Comparison of ENCODE assay signal across 25 mouse cellular contexts in genomic region chr4:109220441-109220940, GRCm38 (mm10). TPM values are rescaled to one million over a fixed set of nuclear protein-coding genes. Genes with fewer than 3 reads are reported as not detected.
DNase-seq lines count a peak whose midpoint lies in the region; ATAC-seq lines count a peak whose summit lies in the region.
"Had no signal": no experiment of that assay in that cellular context is flagged by ENCODE, and none has a peak within 500 bp of the region (broad histone marks: within the 10 kb centered on the region; RNA-seq: fewer than 3 reads in every experiment).

No protein-coding gene starts in this region.

- H3K36me3 ChIP-seq in midbrain, embryonic 10.5 days = no peaks in the 10 kb centered on the region
- no peaks in the 10 kb centered on the region for H3K36me3 ChIP-seq in midbrain, embryonic 14.5 days (ENCODE audit: control insufficient read depth, insufficient read depth, low read length)
- no peaks in the 10 kb centered on the region for H3K36me3 ChIP-seq in stomach, embryonic 15.5 days
- H3K36me3 ChIP-seq: embryonic facial prominence, embryonic 13.5 days; hindbrain, embryonic 13.5 days had no signal

- H3K4me2 ChIP-seq in midbrain, embryonic 14.5 days (ENCODE audit: low read length) = no peak overlapping the region
- H3K4me2 ChIP-seq in stomach, embryonic 15.5 days = no peak overlapping the region
- H3K4me2 ChIP-seq: embryonic facial prominence, embryonic 13.5 days; hindbrain, embryonic 13.5 days had no signal

- H3K4me1 ChIP-seq in midbrain, embryonic 10.5 days = peaks cover 7% of the 10 kb centered on the region; the same call in 1 of the 2 replicates
- peaks cover 9% of the 10 kb centered on the region; the same call in 1 of the 2 replicates for H3K4me1 ChIP-seq in midbrain, embryonic 14.5 days (ENCODE audit: control insufficient read depth, insufficient read depth, low read length)
- no peaks in the 10 kb centered on the region for H3K4me1 ChIP-seq in stomach, embryonic 15.5 days

- H3K4me3 ChIP-seq in midbrain, embryonic 10.5 days = no peak overlapping the region
- no peak overlapping the region for H3K4me3 ChIP-seq in midbrain, embryonic 14.5 days (replicated peaks; ENCODE audit: low read depth, low read length)
- H3K4me3 ChIP-seq in stomach, embryonic 15.5 days (replicated peaks) = no peak overlapping the region
- H3K4me3 ChIP-seq: embryonic facial prominence, embryonic 13.5 days; hindbrain, embryonic 13.5 days had no signal

- no peak overlapping the region for H3K9ac ChIP-seq in midbrain, embryonic 14.5 days (replicated peaks; ENCODE audit: low read length)
- no peak overlapping the region for H3K9ac ChIP-seq in stomach, embryonic 15.5 days
- H3K9ac ChIP-seq: embryonic facial prominence, embryonic 13.5 days; hindbrain, embryonic 13.5 days had no signal

- DNase-seq in adrenal gland, postnatal 10 days = peak; percentile 36
- DNase-seq in adrenal gland, postnatal 25 days = no peak
- no peak for DNase-seq in midbrain, embryonic 10.5 days (ENCODE audit: low spot score)
- no peak for DNase-seq in midbrain, embryonic 14.5 days
- peak; percentile 67 for DNase-seq in testis, postnatal 14 days (ENCODE audit: low spot score)
- no peak for DNase-seq in kidney, adult 9 months
- no peak for DNase-seq in frontal cortex, postnatal 10 days (ENCODE audit: low spot score in 2 of 2)
- DNase-seq: adrenal gland, adult 2 months; B cell, adult 2 months; cerebellum, adult 11 months; cerebellum, adult 9-10 months; cerebellum, postnatal 25 days; gastrocnemius, postnatal 36 days; heart, adult 18-20 months; heart, postnatal 10 days had no signal

- H3K27ac ChIP-seq in midbrain, embryonic 10.5 days (replicated peaks) = 0 out of 2 replicates have a peak overlapping the region, but pooled peaks have one; percentile 23
- H3K27ac ChIP-seq in midbrain, embryonic 14.5 days (replicated peaks; ENCODE audit: low read depth, low read length) = no peak overlapping the region
- peak overlapping the region; percentile 57; the same call in 1 of the 2 replicates for H3K27ac ChIP-seq in stomach, embryonic 15.5 days
- H3K27ac ChIP-seq: embryonic facial prominence, embryonic 13.5 days; hindbrain, embryonic 13.5 days; hindbrain, postnatal 0 days had no signal

- ATAC-seq in midbrain, embryonic 14.5 days (ENCODE audit: low FRiP score, low TSS enrichment) = no peak
- no peak for ATAC-seq in stomach, embryonic 15.5 days (ENCODE audit: insufficient read depth, low FRiP score, low read depth)
- ATAC-seq: CD4-positive, CD25-positive, alpha-beta regulatory T cell, adult 4 months; forebrain, embryonic 14.5 days; hindbrain, postnatal 0 days; Patski had no signal

- 79% methylated on average over 14 of the region's 14 CpGs for WGBS in midbrain, embryonic 10.5 days
- WGBS in midbrain, embryonic 14.5 days = 77% methylated on average over 14 of the region's 14 CpGs
- WGBS in stomach, embryonic 15.5 days = 59% methylated on average over 14 of the region's 14 CpGs

- H3K27me3 ChIP-seq in midbrain, embryonic 10.5 days (ENCODE audit: low read depth, poor library complexity, severe bottlenecking) = no peaks in the 10 kb centered on the region
- no peaks in the 10 kb centered on the region for H3K27me3 ChIP-seq in midbrain, embryonic 14.5 days (ENCODE audit: control insufficient read depth, insufficient read depth, low read length)
- no peaks in the 10 kb centered on the region for H3K27me3 ChIP-seq in stomach, embryonic 15.5 days (replicated peaks)
- H3K27me3 ChIP-seq: embryonic facial prominence, embryonic 13.5 days; hindbrain, embryonic 13.5 days; Patski had no signal

- no peaks in the 10 kb centered on the region for H3K9me3 ChIP-seq in midbrain, embryonic 10.5 days (replicated peaks)
- no peaks in the 10 kb centered on the region for H3K9me3 ChIP-seq in midbrain, embryonic 14.5 days (ENCODE audit: control insufficient read depth, low read length)
- no peaks in the 10 kb centered on the region for H3K9me3 ChIP-seq in stomach, embryonic 15.5 days
- H3K9me3 ChIP-seq: embryonic facial prominence, embryonic 13.5 days; hindbrain, embryonic 13.5 days had no signal

RNA-seq across cellular contexts. Expression of gene Calr4, which starts 13.8 kb away (rescaled TPM):
- total RNA-seq in adrenal gland, postnatal 10 days (2021) = 1 to 10 TPM in 1 of 2 experiments, under 1 TPM in 1; 0.90 to 1.8 TPM
- total RNA-seq in adrenal gland, postnatal 25 days (2021) = 0.57 and 1.5 TPM in 2 replicates
- polyA plus RNA-seq in midbrain, embryonic 10.5 days (2016; fragmentation: Nextera tagmentation; extraction: Ambion mirVana) = 0.07 and 0.27 TPM in 2 replicates
- polyA plus RNA-seq in midbrain, embryonic 14.5 days (2014; fragmentation: Nextera tagmentation; extraction: Ambion mirVana) = 0.57 and 0.80 TPM in 2 replicates
- polyA plus RNA-seq in stomach, embryonic 15.5 days (2015; fragmentation: Nextera tagmentation; extraction: Ambion mirVana) = 0.19 TPM in 2 replicates
- total RNA-seq: gastrocnemius, adult 8-10 months; gastrocnemius, postnatal 36 days; heart, adult 18-20 months; hematopoietic stem cell, adult 5-6 weeks; MEL had no signal
- polyA plus RNA-seq: adrenal gland, adult 2 months; CD4-positive, CD25-positive, alpha-beta regulatory T cell, adult 4 months; Patski had no signal

RNA-seq across cellular contexts. Expression of gene Osbpl9, which starts 18.4 kb away (rescaled TPM):
- total RNA-seq in adrenal gland, postnatal 10 days (2021) = 100 to 1,000 TPM; 149 to 153 TPM
- total RNA-seq in adrenal gland, postnatal 25 days (2021) = 136 and 144 TPM in 2 replicates
- 58.3 and 65.6 TPM in 2 replicates for polyA plus RNA-seq in midbrain, embryonic 10.5 days (2016; fragmentation: Nextera tagmentation; extraction: Ambion mirVana)
- polyA plus RNA-seq in midbrain, embryonic 14.5 days (2014; fragmentation: Nextera tagmentation; extraction: Ambion mirVana) = 61.9 and 81.1 TPM in 2 replicates
- polyA plus RNA-seq in stomach, embryonic 15.5 days (2015; fragmentation: Nextera tagmentation; extraction: Ambion mirVana) = 55.1 and 57.7 TPM in 2 replicates

RNA-seq across cellular contexts. Expression of gene Eps15, which starts 59.6 kb away (rescaled TPM):
- total RNA-seq in adrenal gland, postnatal 10 days (2021) = 10 to 100 TPM; 59.2 to 60.8 TPM
- 74.9 and 79.7 TPM in 2 replicates for total RNA-seq in adrenal gland, postnatal 25 days (2021)
- 34.1 and 42.4 TPM in 2 replicates for polyA plus RNA-seq in midbrain, embryonic 10.5 days (2016; fragmentation: Nextera tagmentation; extraction: Ambion mirVana)
- 48.6 and 77.5 TPM in 2 replicates for polyA plus RNA-seq in midbrain, embryonic 14.5 days (2014; fragmentation: Nextera tagmentation; extraction: Ambion mirVana)
- polyA plus RNA-seq in stomach, embryonic 15.5 days (2015; fragmentation: Nextera tagmentation; extraction: Ambion mirVana) = 30.2 and 34.8 TPM in 2 replicates

Comparison
In these comparisons a context has a peak if more than half of its experiments do, and no peak if none do; other contexts are left out.
1. DNase-seq: peak in adrenal gland, postnatal 10 days (single experiment) and testis, postnatal 14 days (single experiment); none in adrenal gland, postnatal 25 days (single experiment), midbrain, embryonic 10.5 days (single experiment), midbrain, embryonic 14.5 days (single experiment), kidney, adult 9 months (single experiment) and frontal cortex, postnatal 10 days (0 of 2).